Mouse (Mus musculus) thymus, postnatal 4 days (tissue): Measurements from ENCODE around the gene Pde6h.
"Not testable (repeated sequence)": the region's sequence is repeated elsewhere in the genome, so short reads cannot be mapped to it uniquely, and the experiment has no call there.

ENCODE experiments used
- DNase-seq: peaks from one replicate; pipeline ENCODE4 v3.0.0; 2021

The Pde6h gene

DNA sequence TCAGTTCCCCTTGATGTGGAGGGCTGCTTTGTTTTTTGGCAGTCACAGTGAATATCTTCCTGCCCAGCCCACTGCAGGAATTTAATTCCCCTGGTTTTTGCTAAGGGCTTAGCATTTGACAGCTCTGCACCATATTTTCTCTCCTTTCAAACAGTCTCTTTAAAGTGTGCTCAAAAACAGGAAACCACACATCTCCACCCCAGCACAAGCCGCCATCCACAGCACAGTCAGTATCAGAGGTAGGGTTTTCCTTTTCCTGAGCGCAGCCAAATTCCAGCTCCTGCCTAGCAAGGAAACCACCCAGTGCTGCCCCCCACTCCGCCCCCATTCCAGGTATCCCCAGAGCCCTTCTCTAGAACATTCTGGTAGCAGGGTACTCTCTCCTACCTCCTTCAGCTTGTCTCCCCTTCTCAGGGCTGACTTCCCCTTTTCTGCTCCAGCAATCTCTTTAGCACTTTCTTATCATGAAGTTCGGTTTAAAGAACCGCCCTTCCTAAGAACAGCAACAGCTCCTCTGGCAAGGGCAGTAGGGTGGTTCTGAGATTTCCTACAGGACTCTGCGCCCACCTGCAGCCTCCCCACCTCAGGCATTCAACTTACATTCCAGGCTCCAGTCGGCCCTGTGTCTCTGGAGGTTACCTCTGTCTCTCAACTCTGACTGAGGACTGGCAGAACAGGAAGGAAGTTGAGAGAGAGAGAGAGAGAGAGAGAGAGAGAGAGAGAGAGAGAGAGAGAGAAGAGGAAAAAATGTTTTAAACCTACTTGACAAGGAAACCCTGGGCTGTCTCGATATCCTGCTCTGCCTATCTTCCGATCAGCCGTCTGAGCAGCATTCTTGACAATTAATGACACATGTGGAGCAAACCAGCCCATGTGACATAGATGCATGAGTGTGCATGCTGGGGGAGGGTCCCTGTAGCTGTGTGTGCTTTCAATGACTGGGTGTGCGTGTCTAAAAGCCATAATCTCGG is 17.7 kb downstream of the Pde6h start, which contains the start of gene Arhgdib:
Gene Arhgdib (minus strand): TSS at position 849 of the 971 bp plus-strand sequence.
- DNase-seq, result peak; percentile 71

DNA sequence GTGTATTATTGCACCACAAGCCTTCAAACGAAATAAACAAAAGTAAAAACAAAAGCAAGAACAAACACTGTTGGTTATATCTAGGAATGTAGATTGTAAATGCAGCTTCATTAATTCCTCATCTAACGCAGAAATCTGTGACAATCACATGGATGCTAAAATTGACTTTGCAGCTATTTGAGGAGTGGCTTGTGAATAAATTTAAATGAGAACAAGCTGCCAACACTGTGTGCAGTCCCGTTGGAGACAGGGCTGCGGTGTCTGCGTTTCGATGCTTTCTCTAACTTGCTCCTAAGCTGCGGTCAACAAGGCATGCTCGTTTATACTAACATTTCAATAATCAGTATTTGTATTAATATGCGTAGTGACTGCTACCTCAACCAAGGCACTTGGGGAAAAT is 18.6 kb downstream of the Pde6h start:
- no peak for DNase-seq

DNA sequence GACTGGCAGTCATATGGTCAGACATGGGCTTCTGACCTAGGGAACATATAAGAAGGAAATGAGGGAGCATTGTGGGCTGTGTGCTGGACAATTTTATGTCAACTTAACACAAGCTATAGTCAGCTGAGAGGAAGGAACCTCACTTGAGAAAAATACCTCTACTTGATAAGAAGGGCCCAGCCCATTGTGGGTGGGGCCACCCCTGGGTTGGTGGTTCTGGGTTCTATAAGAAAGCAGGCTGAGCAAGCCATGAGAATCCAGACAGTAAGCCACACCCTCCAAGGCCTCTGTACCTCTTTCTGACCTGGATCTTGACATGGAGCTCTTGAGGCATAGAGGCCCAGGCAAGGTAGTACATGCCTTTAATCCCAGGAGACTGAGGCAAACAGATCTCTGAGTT is 19.8 kb downstream of the Pde6h start:
- no peak for DNase-seq

DNA sequence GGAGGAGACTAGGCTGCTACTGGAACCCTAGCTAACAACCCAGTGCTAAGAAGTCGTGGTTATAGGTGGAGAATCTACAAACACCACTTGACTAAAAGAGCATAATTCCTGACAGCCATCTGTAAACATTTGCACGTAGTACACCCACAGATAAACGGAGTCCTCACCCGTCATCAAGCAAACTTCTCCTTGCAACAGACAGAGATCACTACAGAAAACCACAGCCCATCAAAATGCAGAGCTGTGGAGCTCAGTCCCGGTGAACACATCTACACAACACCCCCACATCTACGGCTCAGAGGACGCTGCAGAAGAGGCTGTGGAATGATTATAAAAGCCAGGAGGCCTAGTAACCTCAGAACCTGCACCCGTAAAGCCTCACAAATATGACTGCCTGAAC is 20.9 kb downstream of the Pde6h start:
- DNase-seq, result no peak

DNA sequence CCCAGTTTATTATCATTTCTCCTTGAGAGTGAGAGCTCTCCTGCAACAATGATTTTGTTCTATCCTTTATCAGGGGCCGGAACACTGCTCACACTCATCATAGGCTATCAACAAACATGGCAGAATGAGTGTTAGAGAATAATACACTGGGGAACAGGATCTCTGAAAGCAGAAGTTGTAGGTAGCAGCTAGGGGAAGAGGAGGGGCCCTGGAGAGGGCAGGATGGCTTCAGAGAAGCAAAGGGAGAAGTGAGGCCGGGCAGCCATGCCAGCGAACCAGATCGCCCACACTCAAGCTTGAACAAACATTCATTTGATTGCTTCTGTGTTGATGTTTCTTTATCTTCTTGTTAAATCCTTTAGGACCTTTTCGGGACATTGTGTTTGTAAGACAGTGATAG is 22.6 kb downstream of the Pde6h start:
- DNase-seq, result no peak

DNA sequence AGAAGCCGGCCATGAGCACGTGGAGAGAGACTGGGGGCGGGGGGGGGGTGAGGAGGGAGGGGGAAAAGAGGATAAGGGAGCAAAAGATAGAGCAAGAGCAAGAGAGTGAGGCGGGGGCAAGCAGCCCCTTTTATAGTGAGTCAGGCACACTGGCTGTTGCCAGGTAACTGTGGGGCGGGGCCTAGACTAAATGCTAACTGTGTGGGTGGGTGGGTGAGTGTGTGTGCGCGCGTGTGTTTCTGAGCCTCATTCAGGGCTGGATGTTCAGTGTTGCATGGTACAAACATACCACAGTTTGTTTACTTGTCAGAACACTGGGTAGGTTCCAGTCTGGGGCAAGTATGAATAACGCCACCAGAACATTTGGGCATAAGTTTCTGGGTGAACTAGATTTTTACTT is 23.3 kb downstream of the Pde6h start:
- peak; percentile 74 for DNase-seq

DNA sequence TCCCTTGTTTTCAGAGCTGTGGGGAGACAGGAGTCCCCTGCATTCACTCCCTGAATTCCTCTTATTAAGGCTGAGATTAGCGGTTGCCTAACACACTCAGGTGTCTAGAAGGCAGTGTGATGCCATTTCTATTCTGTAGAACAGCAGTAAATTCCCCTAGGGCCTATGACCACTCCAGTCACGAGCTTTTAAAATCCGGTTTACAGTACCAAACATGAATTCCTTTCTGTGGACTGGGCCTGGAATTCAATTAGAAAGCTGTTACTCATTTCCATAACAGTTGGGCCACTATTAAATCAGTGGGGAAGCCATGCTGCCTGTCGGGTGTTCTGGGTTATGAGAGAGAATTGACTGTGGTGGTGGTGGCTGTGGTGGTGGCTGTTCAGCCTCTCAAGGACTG is 24.1 kb downstream of the Pde6h start:
- no peak for DNase-seq

DNA sequence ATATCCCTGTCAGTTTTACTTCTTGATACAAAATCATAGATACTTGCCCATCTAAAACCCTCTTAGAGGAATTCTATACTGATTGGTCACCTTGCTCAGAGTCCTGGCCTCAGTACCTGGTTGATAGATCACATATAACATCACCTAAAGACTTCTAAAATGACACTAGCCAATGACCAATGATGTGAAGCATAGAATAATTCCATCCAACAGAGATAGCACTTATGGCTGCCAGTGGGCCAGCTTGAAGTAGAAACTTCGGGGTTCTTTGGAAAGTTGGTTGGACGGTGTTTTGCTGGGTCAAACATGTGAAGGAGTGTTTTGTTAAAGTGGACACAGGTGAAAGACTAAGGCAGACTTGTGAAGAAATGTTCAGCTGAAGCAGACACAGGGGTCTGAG is 26.5 kb downstream of the Pde6h start:
- DNase-seq, result no peak

DNA sequence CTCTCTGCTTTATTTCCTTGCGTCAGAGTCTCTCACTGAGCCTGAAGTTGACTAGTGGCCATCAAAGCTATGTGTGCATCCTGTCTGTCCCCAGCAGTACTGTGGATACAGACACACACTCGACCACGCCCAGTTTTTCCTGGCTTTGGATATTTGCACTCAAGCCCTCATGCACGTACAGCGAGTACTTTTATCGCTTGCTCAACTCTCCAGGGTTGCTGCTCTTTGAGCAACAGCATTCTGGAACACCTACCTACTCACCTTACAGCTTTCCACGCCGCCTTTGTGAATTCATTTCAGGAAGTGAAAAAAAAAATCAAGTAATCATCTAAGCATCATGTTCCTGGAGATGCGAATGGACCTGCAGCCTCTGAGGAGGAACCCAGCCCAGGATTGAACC is 29.3 kb downstream of the Pde6h start:
- no peak for DNase-seq

DNA sequence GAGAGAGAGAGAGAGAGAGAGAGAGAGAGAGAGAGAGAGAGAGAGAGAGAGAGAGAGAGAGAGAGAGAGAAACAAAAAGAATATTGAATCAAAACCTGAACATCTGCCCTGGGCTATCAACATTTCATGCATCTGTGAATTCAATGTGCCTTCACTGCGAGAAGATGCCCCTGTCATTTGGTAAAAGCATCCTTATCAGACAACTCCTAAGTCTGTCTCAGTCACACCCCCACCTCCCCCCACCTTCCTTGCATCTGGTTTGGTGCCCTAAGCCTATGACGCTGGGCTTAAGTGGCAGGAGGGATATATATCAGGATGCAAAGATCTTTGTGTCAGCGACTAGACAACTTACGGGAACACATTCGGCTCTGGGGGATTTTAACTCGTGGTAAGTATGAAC is 30.6 kb downstream of the Pde6h start:
- DNase-seq, result no peak

DNA sequence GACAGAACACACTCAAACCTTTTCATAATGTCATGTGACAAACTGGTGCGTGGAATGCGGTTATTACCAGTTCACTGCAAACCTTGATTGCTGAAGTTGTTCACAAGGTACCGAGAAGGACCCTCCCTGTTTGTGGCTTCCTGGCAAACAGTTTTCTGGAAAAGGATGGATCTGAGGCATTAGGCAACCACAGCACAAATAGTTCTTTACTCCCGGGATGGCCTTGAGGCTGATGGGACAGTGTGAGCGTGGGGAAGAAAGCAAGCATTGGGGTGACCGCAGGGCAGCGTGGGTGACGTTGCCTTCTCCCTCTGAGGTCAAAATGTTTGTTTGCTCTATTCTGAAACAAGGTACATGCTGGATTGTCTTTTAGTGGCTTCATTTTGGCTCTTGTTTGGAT is 31.1 kb downstream of the Pde6h start:
- no peak for DNase-seq

DNA sequence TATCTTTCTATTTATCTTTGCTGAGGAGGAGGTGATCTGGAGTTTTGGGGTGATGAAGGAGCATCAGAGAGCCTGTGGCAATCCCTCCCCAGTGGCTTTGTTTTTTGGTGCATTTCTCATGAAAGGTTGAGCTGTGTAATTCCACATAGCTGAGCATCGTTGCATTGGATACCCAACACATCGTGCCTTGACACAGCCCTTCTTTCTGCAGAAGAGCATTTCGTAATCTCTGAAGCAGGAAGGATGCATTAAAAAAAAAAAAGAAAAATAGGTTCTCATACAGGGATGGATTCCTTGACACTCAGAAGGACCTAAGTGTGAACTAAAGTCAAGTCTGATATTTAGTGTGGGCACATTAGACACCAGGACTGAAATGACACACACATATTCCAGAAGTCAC is 31.6 kb downstream of the Pde6h start:
- DNase-seq, result no peak

DNA sequence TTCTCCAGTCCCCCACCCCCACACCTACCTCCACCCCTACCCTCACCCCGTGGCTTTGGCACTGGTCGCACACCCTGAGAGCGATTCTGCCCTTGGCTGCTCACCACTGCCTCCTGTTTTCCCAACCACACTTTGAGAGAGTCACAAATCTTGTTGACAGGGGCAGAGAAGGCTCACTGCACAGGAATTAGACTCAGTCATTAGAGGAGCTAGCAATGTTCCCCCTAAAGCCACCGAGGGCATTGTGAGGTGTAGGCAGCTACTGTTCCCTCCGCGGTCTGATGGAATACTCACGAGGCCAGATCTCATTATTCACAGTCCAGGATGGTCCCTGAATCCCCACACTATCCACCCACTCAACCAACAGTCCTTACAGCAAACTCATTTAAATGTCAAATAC is 33.4 kb downstream of the Pde6h start:
- DNase-seq, result no peak

DNA sequence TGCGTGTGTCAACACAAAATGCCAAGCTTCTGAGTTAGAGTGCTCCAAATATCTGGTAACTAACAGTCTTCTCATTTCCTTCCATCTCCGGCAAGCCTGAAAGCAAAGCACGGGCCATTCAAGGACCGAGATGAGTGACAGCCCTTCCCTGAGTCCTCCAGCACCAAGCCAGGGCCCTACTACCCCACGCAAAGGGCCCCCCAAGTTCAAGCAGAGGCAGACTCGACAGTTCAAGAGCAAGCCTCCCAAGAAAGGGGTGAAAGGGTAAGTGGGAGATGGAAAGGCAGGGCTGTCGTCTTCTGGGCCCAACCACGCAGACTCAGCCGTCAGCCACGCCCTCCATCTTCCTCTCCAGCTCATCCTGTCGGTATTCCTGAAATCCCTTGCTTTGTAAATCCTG is 35.5 kb downstream of the Pde6h start:
- no peak for DNase-seq

DNA sequence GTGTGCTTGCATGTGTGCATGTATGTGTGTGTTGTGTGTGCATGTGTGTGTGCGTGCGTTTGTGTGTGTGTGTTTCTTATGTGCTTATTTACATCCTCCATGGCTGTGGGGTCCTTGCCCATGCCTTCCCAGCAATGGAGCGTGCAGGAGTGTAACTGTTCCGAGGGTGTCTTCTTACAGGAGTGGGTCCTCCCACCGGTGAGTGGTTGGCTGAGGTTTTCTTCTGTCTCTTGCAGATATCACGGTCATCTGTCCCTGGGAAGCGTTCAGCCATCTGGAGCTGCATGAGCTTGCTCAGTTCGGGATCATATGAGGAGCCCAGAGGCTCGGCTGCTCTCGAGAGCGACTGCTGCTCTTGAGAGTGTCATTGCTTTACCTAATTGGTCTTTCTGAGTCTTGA is 39.3 kb downstream of the Pde6h start:
- no peak for DNase-seq

DNA sequence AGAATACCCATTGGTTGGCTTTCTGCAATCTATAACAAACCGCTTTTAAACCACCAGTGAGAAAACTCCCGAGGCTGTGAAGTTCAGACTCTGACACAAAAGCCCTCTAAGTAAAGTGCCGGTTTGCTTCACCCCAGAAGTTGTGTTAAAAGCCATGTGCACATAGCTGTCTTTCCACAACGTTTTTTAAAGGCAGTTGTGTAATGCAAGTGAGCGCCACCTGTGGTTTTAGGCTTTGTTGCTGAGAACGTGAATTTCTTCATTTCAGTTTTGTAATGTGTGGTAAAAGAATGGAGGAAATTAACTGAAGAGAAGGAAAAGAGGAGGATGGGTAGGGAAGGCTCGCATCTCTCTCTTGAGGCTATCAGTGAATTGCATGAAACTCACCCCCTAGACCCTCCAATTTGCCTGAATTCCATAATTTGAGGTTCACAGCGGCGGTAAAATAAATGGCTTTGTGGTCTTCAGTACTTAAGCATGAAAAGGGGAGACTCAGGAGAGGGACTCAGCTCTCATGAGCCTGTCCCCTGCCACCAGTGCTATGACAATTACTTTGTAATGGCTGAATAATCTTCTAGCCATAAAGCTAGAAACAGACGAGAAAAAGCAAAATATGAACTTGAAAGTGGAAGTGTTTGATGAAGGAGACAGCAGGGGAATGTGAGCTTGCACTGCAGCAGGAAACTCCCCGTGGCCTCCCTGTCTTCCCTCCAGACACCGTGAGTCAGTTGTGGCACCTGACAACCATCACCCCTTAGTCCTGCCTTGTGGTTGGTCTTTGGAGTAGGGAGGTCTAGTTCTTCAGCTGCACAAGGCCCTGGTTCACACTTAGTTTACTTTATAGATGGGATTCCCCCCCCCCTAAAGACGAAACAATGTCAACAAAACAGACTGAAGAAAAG is 41.2 kb downstream of the Pde6h start:
- DNase-seq, result peak; percentile 64

DNA sequence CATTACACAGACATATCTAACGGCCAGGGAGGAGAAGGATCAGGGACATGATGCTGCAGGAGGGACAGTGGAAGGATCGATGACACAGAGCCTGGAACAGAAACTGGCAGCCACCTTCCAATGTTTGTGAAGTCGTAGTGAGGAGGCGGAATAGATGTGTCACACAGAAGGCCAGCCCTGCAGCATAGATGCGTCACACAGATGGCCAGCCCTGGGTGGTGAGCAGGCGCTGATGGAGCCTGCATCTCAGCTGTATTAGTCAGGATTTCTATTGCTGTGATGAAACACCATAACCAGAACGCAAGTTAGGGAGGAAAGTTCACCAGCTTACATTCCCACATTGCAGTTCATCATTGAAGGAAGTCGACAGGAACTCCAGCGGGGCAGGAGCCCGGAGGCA is 42.3 kb downstream of the Pde6h start:
- no peak for DNase-seq

DNA sequence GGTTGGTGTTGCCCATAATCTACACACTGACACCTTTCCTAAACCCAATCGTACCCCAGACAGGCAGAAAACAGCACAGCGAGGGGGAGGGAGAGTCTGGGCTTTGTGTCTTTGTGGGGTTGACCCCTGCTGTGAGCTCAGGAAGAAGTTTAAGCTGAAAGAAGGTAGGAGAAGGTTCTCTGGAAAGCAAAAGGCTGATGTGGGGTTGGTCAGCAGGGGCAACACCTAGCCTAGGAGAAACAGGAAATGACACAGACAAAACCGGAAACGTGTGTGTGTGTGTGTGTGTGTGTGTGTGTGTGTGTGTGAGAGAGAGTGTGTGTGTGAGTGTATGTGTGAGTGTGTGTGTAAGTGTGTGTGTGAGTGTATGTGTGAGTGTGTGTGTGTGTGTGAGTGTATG is 43.8 kb downstream of the Pde6h start:
- no peak for DNase-seq

DNA sequence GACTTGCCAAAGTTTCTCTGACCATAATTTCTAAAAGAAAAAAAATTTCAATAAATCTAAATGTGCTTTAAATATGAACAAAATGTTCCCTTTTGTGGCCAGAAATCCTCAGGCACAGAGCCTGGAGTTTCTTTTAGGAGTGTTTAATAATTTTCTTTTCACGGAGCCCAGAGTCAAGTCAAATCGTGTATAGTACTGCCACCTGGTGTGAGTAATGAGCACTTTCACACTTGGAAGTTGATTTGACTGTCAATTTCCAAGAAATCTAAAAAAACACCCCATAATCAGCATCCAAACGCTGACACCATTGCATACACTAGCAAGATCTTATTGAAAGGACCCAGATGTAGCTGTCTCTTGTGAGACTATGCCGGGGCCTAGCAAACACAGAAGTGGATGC is 45.2 kb downstream of the Pde6h start:
- not testable (repeated sequence) for DNase-seq

DNA sequence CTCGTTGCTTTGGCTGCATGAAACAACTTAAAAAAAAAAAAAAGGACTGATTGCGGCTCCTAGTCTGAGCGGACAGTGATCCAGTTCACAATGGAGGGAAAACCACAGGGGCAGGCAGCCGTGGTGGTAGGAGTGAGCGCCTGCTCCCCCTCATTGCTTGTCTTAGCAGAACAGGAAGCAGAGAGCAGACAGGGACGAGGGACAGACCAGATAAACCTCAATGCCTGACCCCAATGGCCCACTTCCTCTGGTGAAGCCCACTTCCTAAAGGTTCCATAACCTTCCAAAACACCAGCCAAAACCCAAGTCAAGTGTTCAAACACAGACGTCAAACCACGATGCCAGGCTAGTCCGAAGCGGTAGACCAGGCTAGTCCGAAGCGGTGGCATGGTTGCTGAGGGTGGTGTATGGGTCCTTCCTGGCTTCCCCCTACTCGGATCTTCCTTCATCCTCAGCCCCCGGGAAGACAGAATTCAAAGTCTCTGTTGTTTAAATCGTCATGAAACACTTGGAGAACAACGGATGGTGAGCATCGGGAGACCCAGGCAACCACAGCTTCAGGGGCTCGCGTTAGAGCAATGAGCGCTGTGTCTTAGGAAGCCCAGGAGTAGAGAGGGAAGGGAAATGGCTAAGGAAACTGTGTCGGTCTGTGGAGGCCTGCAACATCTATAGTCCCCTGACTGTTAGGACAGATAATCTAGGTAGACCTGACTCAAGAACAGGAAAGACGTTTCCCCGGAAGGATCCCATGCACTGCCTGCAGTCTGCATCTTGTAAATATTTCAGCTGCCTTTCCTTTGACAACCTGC is 55.8 kb downstream of the Pde6h start:
- peak; percentile 44 for DNase-seq

DNA sequence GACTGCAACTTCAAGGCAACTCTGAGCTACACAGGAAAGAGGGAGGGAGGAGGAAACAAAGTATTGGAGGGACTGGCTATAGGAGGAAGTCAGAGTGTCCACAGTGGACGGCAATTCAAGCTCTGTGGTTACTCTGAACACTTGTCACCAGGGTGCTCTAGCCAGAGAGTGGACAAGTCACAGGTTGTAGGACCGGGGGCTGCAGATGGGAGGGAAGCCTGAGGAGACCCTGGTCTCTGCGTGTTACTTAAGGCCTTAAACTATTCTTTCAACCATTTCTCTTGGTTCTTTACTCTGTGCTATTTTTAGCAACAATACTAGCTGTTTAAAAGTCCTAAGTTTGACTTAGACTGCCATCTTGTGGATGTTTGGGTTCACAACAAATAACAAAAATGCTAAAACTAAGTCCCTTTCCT is 56.7 kb downstream of the Pde6h start:
- peak; percentile 30 for DNase-seq

DNA sequence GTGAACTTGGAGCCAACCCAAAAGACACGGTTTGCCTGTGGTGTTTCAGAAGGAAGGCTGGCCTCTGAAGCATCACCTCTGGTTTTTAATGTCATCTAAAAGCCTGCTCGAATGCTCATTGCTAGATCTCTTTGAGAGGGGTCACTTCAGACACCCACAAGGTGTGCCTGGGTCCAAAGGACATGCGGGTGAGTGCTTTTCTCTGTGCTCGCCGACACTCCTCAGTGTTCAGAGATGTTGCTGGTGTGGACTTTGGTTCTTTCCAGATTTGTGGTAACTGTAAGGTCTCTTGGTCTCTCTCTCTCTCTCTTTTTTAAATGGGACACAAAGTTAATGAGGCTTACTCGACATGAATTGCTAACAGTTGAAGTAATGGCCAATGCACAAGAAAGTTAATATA is 58.9 kb downstream of the Pde6h start:
- no peak for DNase-seq

DNA sequence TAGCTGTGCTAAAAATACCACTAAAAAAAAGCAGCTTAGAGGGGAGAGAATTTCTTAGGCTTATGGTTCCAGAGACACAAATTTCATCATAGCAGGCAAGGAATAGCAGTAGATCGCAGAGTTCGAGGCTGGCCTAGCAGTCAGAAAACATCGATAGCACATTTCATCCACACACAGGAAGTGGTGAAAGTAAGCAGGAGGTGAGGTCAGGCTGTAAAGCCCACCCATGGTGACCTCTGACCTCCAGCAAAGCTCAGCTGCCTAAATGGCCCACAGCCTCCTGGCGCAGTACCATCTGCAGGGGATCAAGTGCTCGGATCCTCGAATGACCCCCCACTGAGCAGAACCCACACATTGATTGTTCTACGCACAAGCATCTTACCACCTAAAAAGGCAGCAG is 59.6 kb downstream of the Pde6h start:
- no peak for DNase-seq
